Mouse (Mus musculus) cerebellum, adult 11-12 months (tissue): Measurements from ENCODE around the gene Focad.
A peak's percentile ranks its signal among the peaks of the same experiment; 100 is the strongest.

Experiments
- DNase-seq: peaks from one replicate; pipeline ENCODE4 v3.0.0; 2022

The Focad gene

GRCm38 (mm10) chr4:88213895-88214294, 119.5 kb downstream of the Focad start:
- no peak for DNase-seq

GRCm38 (mm10) chr4:88218286-88218685, 123.9 kb downstream of the Focad start:
- no peak for DNase-seq

- no peak for DNase-seq
These were observed 124.4 kb downstream of the Focad start for GRCm38 (mm10) chr4:88218797-88219196.

- no peak for DNase-seq
These were observed 136.9 kb downstream of the Focad start for GRCm38 (mm10) chr4:88231375-88231774.

GRCm38 (mm10) chr4:88235941-88236340, 141.5 kb downstream of the Focad start:
- no peak for DNase-seq

GRCm38 (mm10) chr4:88236926-88237756, 142.7 kb downstream of the Focad start:
- no peak for DNase-seq

GRCm38 (mm10) chr4:88238351-88238750, 143.9 kb downstream of the Focad start:
- no peak for DNase-seq

GRCm38 (mm10) chr4:88243834-88244233, 149.4 kb downstream of the Focad start:
- DNase-seq, result no peak

GRCm38 (mm10) chr4:88245494-88245893, 151.1 kb downstream of the Focad start:
- no peak for DNase-seq

GRCm38 (mm10) chr4:88261349-88261748, 166.9 kb downstream of the Focad start:
- DNase-seq, result no peak

GRCm38 (mm10) chr4:88264536-88264935, 170.1 kb downstream of the Focad start:
- no peak for DNase-seq

- peak; percentile 56 for DNase-seq
These were observed 176.1 kb downstream of the Focad start for GRCm38 (mm10) chr4:88270408-88271067.

GRCm38 (mm10) chr4:88275571-88276041, 181.2 kb downstream of the Focad start:
- no peak for DNase-seq

GRCm38 (mm10) chr4:88276058-88276734, 181.8 kb downstream of the Focad start:
- no peak for DNase-seq

- no peak for DNase-seq
These were observed 184.1 kb downstream of the Focad start for GRCm38 (mm10) chr4:88278524-88278923.

GRCm38 (mm10) chr4:88280536-88280935, 186.1 kb downstream of the Focad start:
- DNase-seq, result no peak

- no peak for DNase-seq
These were observed 201.1 kb downstream of the Focad start for GRCm38 (mm10) chr4:88295537-88295936.

- no peak for DNase-seq
These were observed 205.1 kb downstream of the Focad start for GRCm38 (mm10) chr4:88299551-88299950.

GRCm38 (mm10) chr4:88300832-88301621, 206.6 kb downstream of the Focad start:
- no peak for DNase-seq

GRCm38 (mm10) chr4:88302291-88302690, 207.9 kb downstream of the Focad start:
- DNase-seq, result no peak

GRCm38 (mm10) chr4:88307691-88308090, 213.3 kb downstream of the Focad start:
- no peak for DNase-seq

- no peak for DNase-seq
These were observed 214.1 kb downstream of the Focad start for GRCm38 (mm10) chr4:88308342-88309116.
